Mouse (Mus musculus) C2C12 (cell line): ENCODE measurements around the gene Gm17019. TPM values are rescaled to one million over a fixed set of nuclear protein-coding genes. Genes with fewer than 3 reads are reported as not detected.
"Not testable (repeated sequence)": the region's sequence is repeated elsewhere in the genome, so short reads cannot be mapped to it uniquely, and the experiment has no call there.

ENCODE experiments used
- H3K27me3 ChIP-seq: one replicate; pipeline ENCODE4 v1.6.1; 2011; ENCODE audit not compliant: control insufficient read depth, insufficient read depth, insufficient read length
- H3K36me3 ChIP-seq: one replicate; pipeline ENCODE4 v1.6.1; 2011; ENCODE audit not compliant: control insufficient read depth, insufficient read depth
- H3K4me3 ChIP-seq: one replicate; pipeline ENCODE4 v1.5.1; 2011; ENCODE audit warnings: mild to moderate bottlenecking, control low read depth; ENCODE audit not compliant: poor library complexity, insufficient read depth, severe bottlenecking
- H3K79me2 ChIP-seq: one replicate; pipeline ENCODE4 v1.6.1; 2011; ENCODE audit not compliant: control insufficient read depth, insufficient read depth
- H3K79me3 ChIP-seq: one replicate; pipeline ENCODE4 v1.6.1; 2011; ENCODE audit warnings: low read depth, control low read depth
- H3ac ChIP-seq: one replicate; pipeline ENCODE3; 2011; ENCODE audit warnings: low read depth; ENCODE audit not compliant: control insufficient read depth, insufficient read length
- polyA plus RNA-seq: library from polyadenylated mRNA; unstranded; fragments of >200 nt; fragmentation: generic; extraction: Trizol; gene quantifications from one replicate; pipeline ENCODE4 v1.2.1, GENCODE M21; 2012; ENCODE audit warnings: missing spikeins

Gene Gm17019
- polyA plus RNA-seq, 1 experiment: not detected

- H3K27me3 ChIP-seq, H3K36me3 ChIP-seq, H3K79me3 ChIP-seq, H3K4me3 ChIP-seq, H3ac ChIP-seq, H3K79me2 ChIP-seq: not testable (repeated sequence)
Measured at GRCm38 (mm10) chr5:15020067-15020466, 12.7 kb downstream of the Gm17019 start.

- H3K36me3 ChIP-seq, H3K79me3 ChIP-seq, H3K27me3 ChIP-seq, H3K79me2 ChIP-seq, H3ac ChIP-seq, H3K4me3 ChIP-seq: not testable (repeated sequence)
Measured at GRCm38 (mm10) chr5:15010639-15011582, 21.9 kb downstream of the Gm17019 start.

DNA sequence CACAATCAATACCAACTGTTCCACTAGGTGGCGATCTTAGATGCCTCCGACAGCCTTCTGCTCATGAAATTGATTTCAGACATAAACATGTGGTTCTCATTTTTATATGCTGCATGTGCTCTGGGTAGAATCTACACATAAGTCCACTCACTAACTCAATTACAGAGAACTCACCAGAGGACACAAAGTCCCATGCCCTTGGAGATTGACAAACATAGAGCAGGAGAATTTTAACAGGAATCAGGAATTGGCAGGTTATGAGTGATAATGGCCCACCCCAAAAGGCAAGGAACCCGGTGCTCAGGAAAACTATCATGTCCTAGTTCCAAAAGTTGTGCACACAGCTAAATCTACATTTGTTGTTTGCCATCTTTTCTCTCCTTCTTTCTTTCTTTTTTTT lies 25.9 kb downstream of the Gm17019 start:
- H3K79me3 ChIP-seq, H3K27me3 ChIP-seq, H3K36me3 ChIP-seq, H3K4me3 ChIP-seq, H3K79me2 ChIP-seq, H3ac ChIP-seq: not testable (repeated sequence)

DNA sequence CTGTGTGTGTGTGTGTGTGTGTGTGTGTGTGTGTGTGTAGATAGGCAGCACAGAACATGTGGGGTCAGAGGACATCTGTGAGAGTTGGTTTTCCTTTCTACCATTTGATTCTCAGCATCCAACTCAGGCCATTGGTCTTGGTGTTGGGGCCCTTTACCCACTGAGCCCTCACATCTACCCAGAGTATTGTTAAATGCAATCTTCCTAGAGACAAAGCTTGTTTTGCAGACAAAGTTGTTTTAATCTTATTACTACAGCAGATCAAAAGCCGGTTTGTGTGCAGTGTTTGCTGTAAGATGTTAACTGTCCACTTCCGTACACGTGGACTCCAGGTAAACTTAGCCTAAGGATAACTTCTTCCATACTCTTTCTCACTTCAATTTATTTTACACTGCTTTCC lies 26.5 kb downstream of the Gm17019 start:
- H3K79me3 ChIP-seq, H3K79me2 ChIP-seq, H3K27me3 ChIP-seq, H3ac ChIP-seq, H3K36me3 ChIP-seq, H3K4me3 ChIP-seq: not testable (repeated sequence)

GRCm38 (mm10) chr5:15005584-15005983 lies 27.2 kb downstream of the Gm17019 start:
- not testable (repeated sequence) for H3K36me3 ChIP-seq, H3ac ChIP-seq, H3K27me3 ChIP-seq, H3K79me3 ChIP-seq, H3K79me2 ChIP-seq, H3K4me3 ChIP-seq

- H3K79me2 ChIP-seq, H3ac ChIP-seq, H3K79me3 ChIP-seq, H3K36me3 ChIP-seq, H3K27me3 ChIP-seq, H3K4me3 ChIP-seq: not testable (repeated sequence)
Measured at GRCm38 (mm10) chr5:15004569-15005562, 27.9 kb downstream of the Gm17019 start.

DNA sequence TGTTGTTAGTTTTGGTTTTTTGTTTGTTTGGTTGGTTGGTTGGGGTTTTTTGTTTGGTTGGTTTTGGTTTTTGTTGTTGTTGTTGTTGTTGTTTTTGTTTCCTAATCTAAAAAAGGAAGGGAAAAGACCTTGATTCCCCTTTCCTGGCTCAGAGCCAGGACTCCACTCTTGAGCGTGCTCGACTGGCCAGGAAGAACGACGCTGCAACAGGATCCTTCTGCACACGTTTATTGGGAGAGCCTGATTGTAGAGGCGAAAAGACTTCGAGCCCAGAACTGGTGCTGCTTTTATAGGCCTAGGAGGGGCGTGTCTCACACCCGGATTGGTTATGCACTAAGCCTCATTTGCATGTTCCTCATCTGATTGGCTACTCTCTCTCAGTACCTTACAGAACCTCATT lies 34.7 kb downstream of the Gm17019 start:
- not testable (repeated sequence) for H3K79me3 ChIP-seq, H3ac ChIP-seq, H3K27me3 ChIP-seq, H3K36me3 ChIP-seq, H3K79me2 ChIP-seq, H3K4me3 ChIP-seq

- H3K36me3 ChIP-seq, H3K79me2 ChIP-seq, H3K4me3 ChIP-seq, H3K79me3 ChIP-seq, H3K27me3 ChIP-seq, H3ac ChIP-seq: not testable (repeated sequence)
Measured at GRCm38 (mm10) chr5:14997556-14997955, 35.2 kb downstream of the Gm17019 start.

DNA sequence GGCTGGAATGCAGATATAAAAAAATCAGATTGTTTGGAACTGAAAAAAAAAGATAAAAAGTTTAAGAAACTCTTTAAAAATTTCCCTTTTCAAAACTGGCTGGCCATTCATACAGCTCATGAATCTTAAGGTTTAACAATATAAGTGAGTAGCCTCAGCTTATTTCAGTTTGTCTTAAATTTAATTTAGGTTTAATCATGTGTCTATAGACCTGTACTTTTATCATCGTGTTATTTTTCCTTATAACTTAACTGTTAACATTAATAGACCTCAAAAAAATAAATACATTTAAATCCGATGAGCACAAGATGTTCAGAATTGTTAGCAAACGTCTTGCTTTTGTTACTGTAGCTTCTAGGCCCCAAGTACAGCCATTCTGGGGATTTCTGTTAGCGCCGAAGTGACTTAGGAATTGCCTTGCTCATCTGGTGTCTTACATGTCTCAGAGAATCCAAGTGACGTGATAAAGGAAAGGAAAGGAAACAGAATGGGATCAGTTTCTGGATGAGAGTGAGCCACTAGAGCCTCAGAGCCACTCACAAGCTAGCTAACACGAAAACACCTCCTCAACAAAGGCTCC lies 36.0 kb downstream of the Gm17019 start:
- not testable (repeated sequence) for H3K4me3 ChIP-seq, H3K27me3 ChIP-seq, H3K36me3 ChIP-seq, H3K79me2 ChIP-seq, H3ac ChIP-seq, H3K79me3 ChIP-seq

DNA sequence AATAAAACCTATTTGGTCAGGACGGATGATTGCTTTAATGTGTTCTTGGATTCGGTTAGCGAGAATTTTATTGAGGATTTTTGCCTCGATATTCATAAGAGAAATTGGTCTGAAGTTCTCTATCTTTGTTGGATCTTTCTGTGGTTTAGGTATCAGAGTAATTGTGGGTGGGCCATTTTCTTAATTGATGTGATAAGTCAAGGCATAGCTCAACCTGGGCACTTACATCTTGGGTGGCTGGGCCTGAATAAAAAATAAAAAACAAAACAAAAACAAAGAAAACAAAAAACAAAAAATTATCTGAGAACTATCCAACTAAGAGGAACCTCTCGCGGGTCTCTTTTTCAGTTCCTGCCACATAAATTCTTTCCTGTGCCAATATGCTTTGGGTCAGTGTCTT lies 38.7 kb downstream of the Gm17019 start:
- H3K79me2 ChIP-seq, H3ac ChIP-seq, H3K27me3 ChIP-seq, H3K79me3 ChIP-seq, H3K4me3 ChIP-seq, H3K36me3 ChIP-seq: not testable (repeated sequence)

DNA sequence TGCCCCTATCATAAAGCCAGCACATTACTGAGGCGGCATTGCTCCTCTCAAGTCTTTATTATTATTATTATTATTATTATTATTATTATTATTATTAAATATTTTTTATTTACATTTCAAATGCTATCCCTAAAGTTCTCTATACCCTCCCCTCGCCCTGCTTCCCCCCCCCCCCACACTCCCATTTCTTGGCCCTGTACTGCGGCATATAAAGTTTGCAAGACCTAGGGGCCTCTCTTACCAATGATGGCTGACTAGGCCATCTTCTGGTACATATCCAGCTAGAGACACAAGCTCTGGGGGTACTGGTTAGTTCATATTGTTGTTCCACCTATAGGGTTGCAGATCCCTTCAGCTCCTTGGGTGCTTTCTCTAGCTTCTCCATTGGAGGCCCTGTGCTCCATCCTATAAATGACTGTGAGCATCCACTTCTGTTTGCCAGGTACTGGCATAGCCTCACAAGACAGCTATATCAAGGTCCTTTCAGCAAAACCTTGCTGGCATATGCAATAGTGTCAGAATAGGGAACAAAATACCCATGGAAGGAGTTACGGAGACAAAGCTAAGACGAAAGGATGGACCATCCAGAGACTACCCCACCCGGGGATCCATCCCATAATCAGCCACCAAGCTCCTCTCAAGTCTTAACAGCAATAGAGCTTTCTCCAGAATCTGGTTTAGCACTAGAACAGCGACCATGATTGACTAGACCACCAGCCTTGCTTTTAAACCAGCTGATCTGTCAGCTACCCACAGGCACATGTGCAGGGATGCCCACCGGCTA lies 42.2 kb downstream of the Gm17019 start:
- H3K79me3 ChIP-seq, H3K4me3 ChIP-seq, H3K36me3 ChIP-seq, H3ac ChIP-seq, H3K79me2 ChIP-seq, H3K27me3 ChIP-seq: not testable (repeated sequence)
